Mouse (Mus musculus) cerebellum, adult 11 months (tissue): Measurements from ENCODE around the gene Pigo.

Source experiments
- DNase-seq: peaks from one replicate; pipeline ENCODE4 v3.0.0; 2022

Pigo gene

DNA sequence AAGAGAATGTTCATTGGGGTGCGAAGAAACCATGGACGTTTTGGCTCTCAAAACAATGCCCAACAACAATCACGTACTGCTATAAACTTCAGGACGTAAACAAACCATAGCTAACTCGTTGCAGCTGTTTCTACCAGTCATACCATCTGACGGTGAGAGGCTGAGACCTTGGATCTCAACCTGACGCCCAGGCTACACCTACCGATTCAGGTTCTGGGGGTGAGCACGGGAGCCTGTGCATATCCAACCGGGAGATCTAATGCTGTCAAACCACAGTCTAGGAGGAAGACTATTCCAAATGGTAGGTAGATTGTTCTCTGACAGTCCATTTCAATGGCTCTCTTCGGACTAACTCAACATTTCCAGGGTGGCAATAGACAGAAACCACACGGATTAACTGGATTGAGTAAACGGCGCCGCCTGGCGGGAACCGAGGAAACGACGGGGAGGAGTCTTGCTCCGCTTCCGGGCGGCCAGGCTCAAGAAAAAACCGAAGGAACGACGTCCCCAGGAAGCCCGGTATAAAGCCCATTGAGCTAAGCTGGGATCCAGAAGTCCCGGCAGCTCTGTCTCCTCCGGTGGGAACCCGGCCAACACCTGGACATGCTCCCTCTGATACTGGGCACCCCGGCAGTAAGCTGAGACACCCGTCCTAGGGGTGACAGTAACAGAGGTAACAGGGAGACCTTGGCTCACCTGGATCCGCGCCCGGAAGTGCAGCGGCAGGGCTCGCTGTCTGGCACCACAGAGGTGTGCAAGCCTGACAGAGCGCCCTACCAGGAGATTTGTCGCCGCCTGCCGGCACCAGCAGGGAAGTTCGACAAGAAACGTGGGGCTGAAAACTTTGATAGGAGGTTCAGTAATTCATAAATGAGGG is at the start of gene Pigo:
TSS of gene Pigo (minus strand) at position 736 of the 877 bp plus-strand sequence.
- peak; percentile 97 for DNase-seq

DNA sequence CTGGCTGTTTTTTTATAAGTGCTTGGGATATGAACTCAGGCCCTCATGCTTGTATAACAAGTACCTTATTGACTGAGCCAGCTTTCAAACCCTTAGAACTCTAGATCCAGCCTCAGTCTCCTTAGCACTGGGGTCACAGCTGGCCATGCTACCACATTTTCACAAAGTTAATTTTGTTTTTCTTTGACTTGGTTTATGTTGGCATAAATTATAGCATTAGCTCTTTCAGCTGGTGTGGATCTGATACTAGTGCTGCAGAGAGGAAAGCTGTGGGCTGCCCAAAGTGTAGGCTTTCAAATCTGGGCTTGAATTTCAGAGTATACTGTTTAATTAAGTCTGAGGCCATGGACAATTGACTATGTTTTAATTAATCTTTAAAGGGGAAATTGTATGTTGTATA is 49.3 kb upstream of the Pigo start:
- no peak for DNase-seq

DNA sequence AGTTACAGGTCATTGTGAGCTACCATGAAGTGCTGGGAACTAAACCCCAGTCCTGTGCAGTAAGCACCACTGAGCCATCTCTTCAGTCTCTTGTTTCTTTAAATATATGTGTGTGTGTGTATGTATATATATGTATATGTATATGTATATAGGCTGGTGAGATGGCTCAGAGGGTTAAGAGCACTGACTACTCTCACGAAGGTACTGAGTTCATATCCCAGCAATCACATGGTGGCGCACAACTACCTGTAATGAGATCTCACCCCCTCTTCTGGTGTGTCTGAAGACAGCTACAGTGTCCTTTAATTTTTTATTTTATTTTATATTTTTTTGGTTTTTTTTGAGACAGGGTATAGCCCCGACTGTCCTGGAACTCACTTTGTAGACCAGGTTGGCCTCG is 39.9 kb upstream of the Pigo start:
- DNase-seq = no peak

DNA sequence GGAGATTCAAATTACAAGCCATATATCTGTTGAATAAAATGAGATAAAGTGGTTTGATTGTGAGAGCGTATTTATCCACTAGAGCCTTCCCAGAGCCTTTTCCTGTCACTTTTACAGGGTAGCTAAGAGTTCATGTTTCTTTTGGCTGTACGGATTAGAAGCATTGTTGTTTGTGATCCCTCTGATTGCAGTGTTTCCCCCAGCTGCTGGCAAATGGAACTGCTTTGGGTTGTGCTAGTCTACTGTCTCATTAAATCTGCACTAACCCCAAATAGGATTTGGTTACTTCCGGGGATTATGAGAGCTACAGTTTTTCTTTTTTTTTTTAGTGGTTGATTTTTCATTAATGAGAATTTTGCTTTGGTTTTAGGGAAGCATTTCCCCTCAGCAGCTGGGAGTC is 34.7 kb upstream of the Pigo start:
- no peak for DNase-seq

DNA sequence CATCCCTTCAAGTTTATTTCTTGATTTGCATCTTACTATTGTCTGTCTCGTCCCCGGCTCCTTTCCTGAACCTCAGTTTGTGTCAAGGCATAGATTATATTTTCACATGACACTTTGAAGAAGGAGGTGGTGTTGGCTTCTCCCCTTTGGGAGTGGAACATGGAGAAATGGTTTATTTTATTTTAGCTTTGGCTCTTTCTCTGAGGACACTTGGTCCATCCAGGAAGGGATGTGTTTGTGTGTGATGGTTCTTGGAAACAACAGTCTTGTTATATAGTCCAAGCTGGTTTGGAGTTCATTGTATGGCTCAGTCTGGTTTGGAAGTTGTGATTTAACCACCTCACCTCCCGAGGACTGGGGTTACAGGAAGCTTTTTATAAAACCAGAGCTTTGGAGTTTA is 34.1 kb upstream of the Pigo start:
- no peak for DNase-seq

DNA sequence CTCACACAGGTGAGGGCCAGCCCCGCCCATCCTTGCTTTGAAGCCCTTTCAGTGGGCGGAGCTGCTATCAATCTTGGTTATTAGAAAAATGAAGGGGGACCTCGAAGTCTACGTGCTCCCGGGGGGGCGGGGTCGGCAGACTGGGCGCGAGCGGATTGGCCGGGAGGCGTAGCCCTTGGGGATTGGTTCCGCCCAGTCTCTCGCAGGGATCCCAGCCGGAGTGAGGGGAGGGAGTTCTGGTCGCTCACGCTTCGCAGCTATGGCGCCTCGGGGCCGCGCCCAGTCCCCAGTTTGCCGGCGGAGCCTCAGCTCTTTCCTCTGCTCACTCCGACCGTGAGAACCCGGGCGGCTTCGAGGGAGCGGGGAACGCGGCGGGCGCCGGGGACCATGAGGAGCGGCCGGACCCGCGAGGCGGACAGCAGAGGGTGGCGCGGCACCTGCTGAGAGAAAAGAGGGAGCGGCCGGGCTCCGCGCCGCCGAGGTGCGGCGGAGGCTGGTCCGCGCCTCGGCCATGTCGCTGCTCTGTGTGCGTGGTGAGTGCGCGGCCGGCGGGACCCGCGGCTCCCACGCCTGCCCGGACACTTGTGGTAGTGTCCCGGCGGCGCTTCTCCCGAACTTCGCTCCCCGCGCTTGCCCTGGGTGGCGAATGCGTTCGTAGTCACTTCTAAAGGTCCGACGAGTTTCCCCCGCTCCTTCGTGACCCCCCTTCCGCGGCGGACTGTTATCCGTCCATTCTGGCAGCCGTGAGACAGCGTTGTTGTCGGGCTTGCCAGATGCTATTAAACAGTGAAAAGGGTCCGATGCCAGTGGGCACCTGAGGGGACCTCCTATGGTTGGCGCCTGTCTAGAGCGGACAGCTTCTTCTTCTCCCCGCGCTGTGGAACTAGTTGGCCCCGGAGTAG is 33.4 kb upstream of the Pigo start, which contains the start of gene Unc13b:
TSS of gene Unc13b (plus strand) at position 201 of the 902 bp plus-strand sequence.
- DNase-seq = peak; percentile 85

DNA sequence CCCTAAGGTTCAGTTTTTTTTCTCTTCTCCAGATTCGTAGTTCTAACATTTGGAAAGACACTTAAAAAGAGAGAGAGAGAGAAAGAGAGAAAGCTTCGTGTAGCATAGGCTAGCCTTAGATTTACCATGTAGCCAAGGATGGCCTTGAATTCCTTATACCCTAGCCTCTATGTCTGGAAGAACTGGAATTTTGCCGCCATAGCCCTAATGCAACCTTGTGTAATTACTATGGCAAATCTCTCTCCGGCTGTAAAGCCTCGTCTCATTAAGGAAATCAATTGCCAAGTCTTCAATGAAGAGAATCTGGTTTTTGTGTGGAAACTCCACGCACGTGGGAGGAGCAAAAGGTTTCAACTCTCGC is 32.8 kb upstream of the Pigo start:
- no peak for DNase-seq

DNA sequence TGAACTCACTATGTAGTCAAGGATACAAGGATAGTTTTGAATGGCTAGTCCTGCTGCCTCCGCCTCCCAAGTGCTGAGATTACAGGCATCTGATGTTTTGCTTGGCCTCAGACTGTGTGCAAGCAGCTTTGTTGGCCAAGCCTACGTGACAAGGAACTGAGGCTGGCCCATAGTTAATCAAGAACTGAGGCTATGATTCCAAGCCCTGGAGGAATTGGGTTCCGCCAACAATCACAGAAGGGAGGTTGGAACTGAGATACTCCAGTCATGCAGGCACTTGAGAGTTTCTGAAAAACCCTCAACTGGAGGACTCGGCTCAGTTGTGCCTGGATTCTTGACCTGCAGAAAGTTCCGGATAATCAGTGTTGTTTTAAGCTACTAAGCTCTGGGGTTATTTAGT is 32.0 kb upstream of the Pigo start:
- DNase-seq = no peak

DNA sequence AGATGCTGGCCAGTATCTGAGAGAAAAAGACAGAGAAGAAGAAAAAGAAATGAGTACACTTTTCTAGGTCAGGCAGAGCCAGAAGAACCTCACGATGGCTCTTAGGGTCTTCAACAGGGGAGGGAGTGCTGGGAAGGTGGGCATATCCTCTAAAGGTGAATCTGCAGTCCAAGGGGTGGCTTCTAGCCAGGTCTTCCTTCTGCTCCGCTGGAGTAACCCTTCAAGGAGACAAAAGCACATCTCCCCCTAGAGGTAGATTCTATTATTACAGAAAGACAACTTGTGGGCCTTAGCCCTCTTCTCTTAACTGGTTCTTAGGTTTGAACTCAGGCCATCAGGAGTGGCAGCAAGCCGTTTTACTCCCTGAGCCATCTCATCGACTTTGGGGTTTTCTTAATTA is 27.0 kb upstream of the Pigo start:
- peak; percentile 53 for DNase-seq

DNA sequence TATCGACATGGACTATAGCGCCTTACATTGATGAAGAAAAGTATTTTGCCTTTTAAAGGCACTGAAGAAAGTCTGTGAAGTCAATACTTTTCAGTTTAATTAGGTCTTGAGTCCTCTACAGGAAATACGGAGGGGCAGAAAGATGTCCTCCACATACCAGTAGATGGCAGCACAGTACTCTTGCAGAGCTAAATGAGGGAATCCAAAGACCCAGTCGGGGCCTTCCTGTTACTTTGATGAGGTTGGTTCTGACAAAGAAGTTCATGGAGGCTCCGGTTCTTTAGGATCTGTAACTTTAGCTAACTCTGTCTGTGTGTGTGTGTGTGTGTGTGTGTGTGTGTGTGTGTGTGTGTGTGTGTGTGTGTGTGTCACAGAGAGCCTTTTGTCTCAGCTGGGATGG is 21.6 kb upstream of the Pigo start:
- DNase-seq = peak; percentile 67

DNA sequence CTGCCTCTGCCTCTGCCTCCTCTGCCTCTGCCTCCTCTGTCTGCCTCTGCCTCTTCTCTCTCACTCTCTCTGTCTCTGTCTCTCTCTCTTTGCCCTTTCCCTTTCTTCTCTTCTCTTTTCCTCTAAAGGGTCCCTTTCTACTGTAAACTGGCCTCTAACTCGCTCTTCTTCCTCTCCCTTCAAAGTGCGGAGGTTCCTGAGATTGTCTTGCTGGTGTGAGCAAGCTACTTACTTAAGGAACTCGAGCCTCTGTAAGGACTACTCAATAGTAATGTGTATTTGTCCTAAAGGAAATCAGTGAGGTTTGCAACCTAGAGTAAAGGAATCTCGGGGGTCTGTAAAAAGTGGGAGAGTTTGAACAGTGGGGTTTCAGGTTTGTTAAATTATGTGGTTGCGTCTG is 21.0 kb upstream of the Pigo start:
- DNase-seq = no peak

DNA sequence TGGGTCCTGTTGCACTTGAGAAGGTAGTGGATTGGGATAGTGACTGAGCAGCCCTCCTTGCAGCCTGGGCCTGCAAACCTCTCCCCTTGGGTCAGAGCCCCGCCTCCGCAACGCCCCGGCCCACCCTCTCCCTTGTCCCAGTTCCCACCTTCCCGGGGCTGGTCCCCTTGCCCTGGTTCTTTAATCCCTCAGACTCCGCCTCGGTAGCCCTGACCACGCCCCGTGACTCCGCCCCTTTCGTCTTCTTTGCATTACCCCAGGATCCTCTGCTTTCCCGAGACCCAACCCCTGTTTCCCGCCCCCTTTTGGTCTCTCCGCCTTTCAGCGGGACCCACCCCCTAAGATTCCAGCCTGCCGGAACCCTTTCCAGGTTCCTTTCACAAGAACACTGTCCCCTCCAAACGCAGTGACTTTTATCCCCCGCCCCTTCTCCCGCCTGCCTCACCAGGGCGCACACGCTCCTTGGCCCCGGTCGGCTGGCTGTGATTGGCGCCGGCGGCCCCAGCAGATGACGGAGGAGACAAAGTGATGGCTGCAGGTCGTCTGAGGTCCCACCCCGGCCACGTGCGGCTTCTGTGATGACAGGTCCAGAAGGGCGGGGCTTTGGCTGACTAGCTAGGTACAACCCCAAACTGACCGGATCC is 20.2 kb upstream of the Pigo start, which contains the start of gene Fam214b:
TSS of gene Fam214b (minus strand) at position 562 of the 644 bp plus-strand sequence.
- peak; percentile 94 for DNase-seq

DNA sequence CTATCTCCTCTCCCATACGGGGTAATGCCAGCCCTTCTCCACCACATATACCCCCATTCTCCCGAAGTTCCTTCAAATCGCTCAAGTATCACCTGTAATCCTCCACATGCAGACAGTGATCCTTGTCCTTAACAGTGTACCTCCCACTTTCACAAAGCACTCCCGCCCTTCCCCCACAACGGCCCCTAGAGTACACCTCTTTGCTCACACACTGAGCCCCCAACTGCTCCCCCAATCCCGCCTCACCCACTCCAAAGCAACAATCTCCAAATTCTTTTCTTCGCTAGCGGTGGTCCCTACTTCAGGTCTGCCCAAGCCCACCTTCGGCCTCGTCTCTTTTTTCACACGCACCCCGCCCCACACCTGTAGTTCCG is 19.7 kb upstream of the Pigo start:
- DNase-seq = no peak

DNA sequence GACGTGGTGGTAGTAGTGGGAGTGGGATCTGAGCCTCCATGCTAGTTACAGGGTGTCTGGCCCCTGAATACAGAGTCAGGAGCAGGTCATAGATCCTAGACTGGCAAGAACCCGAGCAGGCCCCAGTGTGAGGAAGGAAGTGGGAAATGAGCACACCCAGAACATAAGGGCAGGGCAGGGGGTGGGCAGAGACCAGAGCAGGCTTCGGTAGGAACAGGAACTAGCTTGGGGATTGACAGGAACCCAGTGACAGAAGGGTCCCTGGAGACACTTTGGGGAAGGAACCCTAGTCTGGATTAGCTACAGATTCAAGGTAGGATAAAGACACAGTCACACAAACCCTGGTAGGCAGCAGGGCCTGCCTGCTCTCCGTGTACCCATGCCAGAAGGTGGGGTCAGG is 19.1 kb upstream of the Pigo start:
- DNase-seq = no peak

DNA sequence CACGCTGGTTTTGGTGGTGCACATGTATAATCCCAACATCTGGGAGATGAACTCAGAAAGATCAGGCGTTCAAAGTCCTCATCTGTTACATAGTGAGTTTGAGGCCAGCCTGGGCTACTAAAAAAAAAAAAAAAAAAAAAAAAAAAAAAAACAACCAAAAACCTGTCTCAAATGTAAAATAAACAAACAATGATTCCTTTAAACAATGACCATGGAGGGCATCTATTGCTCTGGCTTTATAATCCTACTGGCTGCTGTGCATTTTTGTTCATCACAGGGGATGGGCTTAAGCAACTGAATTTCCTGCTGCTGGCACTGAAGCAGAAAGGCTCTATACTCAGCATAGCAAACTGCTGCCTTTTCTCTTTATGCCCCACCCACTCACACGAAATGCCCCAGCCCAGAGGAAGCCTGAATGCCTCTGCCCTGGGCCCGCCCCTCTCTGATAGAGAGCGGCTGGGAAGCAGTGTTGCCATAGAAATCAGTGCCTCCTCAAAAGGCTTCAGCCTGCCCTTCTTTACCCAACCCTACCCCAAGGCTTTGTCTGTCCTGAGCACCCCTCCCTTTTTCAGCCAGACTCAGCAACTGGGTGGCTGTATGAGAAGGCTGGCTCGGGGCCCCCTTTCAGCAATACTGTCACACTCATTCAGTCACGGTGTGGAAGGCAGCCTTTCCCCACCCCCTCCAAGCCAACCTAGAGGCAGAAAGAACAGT is 18.2 kb upstream of the Pigo start:
- DNase-seq = no peak

DNA sequence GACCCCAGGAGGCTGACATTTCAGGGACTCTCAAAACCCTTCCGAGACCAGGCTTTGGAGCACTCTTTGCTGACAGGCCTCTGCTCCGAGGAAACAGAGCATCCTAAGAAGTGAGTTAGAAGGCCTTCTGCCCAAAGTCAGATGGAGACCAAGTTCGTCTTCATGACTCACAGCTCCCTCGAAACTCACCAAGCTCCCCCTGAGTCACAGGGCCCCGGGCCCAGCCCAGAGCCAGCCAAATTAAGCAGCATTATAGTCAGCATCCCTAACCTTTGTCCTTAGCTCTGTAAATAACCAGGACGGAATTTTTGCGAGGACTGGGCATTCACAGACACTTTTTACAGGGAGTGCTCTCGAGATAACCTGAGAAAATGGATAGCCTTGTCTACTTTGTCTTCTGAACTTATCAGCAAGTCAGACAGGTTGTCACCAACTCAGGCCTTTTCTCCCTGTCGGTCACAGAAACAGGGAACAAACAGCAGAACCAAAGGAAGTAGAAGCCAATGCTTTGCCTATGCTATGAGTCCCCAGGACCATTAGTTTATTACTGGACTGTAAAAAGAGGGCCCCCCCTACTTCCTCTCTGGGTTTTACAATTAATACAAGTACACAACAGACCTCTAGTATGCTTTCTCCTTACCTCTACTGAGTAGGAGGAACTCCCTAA is 15.4 kb upstream of the Pigo start:
- DNase-seq = no peak

DNA sequence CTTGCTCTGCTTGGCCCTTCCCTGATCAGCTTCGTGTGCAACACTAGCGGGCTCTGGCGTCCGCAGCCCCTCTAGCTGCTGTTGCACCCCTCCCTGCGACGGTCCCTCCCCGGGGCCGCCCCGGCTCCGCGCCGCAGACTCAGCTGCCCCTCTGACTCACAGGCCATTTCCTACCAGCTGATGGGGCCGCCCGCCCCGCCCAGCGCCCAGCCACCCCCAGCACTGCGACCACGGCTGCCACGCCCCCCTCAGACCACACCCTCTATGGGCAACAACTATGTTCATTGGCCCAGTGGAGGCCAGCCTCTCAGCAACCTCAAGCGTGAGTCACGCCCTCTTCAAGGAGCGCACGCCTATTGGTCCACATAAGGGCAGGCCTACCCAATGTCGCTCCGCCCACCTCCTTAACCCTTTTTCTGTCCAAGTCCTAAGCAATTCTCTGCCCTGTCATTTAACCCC is 14.5 kb upstream of the Pigo start:
- DNase-seq = peak; percentile 91

DNA sequence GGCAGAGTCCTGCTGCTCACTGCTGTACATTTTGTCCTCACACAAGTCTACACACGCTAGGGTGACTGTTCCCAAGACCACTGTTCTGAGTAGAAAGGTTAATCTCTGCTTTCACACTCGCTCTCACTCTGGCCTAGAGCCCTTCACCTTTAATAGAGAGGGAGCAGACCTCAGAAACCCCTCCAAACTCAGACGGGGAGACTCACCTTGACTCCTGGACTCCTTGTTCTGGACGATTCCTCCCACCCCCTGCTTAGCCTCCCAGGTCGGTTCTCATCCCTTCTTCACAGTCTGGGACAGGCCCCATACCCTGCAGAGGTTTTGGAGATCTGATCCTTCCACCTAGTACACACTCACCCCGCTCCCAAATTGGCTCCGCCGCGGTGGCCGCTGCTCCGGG is 14.0 kb upstream of the Pigo start:
- DNase-seq = no peak

DNA sequence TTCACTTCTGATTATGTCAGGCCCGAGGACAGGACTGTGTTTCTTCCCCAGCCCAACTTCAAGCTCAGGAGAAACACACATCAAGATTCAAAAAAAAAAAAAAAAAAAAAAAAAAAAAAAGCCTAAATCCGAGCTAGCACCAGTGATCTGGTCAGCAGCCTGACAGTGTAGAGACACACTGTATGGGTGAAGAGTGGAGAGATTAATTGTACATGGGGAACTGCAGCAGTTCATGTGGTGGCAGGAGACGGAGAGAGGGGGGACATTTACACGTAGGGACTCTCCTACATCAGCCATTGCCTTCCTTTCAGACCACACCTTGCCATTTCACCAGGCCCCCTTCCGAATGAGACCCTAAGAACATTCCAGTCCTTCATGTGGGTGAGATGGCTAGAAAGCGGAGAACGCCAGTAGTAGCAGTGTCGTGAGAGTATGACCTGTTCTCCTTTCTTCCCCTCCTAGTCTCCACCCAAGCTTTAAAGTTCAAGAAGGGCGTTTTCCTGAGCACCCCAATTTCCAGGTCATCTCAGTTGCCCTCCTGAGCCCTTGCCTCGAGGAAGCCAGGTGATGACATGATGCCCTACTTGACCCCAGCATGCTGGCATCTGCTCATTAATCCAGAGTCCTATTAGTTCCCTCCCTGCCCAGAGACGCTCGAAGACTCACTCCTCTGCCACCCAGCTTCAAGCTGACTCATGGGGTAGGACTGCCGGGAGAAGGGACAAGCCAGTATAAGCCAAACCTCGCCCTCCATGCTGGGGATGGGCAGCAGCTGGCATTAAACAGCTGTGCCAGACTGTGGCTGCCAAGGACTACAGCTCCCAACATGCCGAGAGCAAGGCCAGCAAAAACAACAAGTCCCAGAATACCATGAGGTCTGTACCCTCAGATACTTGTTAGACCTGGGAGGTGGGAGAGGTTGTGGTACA is 13.2 kb upstream of the Pigo start:
- DNase-seq = no peak

DNA sequence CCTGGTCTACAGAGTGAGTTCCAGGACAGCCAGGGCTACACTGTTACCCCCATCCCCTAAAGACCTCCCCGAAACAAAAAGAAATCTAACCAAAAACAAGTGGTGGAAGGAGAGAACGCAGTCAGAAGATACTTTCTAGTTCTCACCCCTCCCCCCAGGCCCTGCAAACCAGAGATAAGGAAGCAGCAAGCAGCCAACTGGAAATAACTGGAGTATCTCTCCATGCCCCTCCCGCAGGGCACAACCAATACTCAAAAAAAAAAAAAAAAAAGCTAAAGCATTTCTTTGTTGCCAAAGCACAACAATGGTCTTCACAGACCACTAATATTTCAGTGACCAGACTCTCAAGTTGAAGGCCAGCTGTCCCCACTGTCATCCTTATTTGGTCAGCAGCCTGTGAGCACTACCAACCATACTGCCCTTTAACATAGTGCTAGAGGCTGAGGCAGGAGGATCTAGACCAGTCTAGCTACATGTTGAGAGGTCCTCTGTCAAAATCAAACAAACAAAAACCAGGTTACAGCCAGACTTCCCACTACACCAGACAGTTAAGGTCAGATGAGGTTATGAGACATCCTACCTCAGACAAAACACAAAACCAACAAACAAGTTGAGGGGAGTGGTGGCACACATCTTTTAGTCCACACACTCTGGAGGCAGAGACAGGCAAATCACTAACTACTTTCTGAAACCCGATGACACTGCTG is 12.4 kb upstream of the Pigo start:
- no peak for DNase-seq
